In genomic region chr15:27539745-27540144, GRCm38 (mm10) we compare ENCODE assay signal across 14 mouse cellular contexts.
DNase-seq lines count a peak whose midpoint lies in the region; ATAC-seq lines count a peak whose summit lies in the region.
"Had no signal": no experiment of that assay in that cellular context is flagged by ENCODE, and none has a peak within 500 bp of the region (broad histone marks: within the 10 kb centered on the region; RNA-seq: fewer than 3 reads in every experiment).

No protein-coding gene starts in this region.

- H3K4me3 ChIP-seq in heart, embryonic 15.5 days, result no peak overlapping the region
- H3K4me3 ChIP-seq in midbrain, embryonic 11.5 days (ENCODE audit: low read depth, low read length), result no peak overlapping the region
- H3K4me3 ChIP-seq: embryonic facial prominence, embryonic 10.5 days; midbrain, embryonic 12.5 days had no signal

- peak; percentile 20 for ATAC-seq in frontal cortex, adult (ENCODE audit: low TSS enrichment)
- ATAC-seq in heart, embryonic 15.5 days (replicated peaks; ENCODE audit: insufficient number of reproducible peaks, insufficient read depth, low FRiP score, low read depth), result peak; percentile 58
- ATAC-seq in midbrain, embryonic 11.5 days (ENCODE audit: low FRiP score), result no peak

- WGBS in heart, embryonic 15.5 days, result 62% methylated on average over 9 of the region's 9 CpGs
- 87% methylated on average over 9 of the region's 9 CpGs for WGBS in midbrain, embryonic 11.5 days

- H3K4me1 ChIP-seq in heart, embryonic 15.5 days (replicated peaks), result peaks cover 51% of the 10 kb centered on the region
- no peaks in the 10 kb centered on the region for H3K4me1 ChIP-seq in midbrain, embryonic 11.5 days (ENCODE audit: control insufficient read depth, insufficient read depth, low read length)
- H3K4me1 ChIP-seq: midbrain, embryonic 12.5 days had no signal

- no peaks in the 10 kb centered on the region for H3K9me3 ChIP-seq in heart, embryonic 15.5 days (replicated peaks)
- H3K9me3 ChIP-seq in midbrain, embryonic 11.5 days (ENCODE audit: control insufficient read depth, low read length), result no peaks in the 10 kb centered on the region
- H3K9me3 ChIP-seq: embryonic facial prominence, embryonic 10.5 days; midbrain, embryonic 12.5 days had no signal

- no peak overlapping the region for H3K9ac ChIP-seq in heart, embryonic 15.5 days
- no peak overlapping the region for H3K9ac ChIP-seq in midbrain, embryonic 11.5 days (ENCODE audit: low read length)
- H3K9ac ChIP-seq: hindbrain, embryonic 14.5 days; lung, embryonic 14.5 days; midbrain, embryonic 12.5 days had no signal

- H3K27ac ChIP-seq in heart, embryonic 15.5 days, result peak overlapping the region; percentile 86
- no peak overlapping the region for H3K27ac ChIP-seq in midbrain, embryonic 11.5 days (ENCODE audit: low read depth, low read length)
- H3K27ac ChIP-seq: embryonic facial prominence, embryonic 10.5 days; hindbrain, embryonic 14.5 days; midbrain, embryonic 12.5 days had no signal

- no peak overlapping the region for H3K4me2 ChIP-seq in heart, embryonic 15.5 days
- H3K4me2 ChIP-seq in midbrain, embryonic 11.5 days, result no peak overlapping the region
- H3K4me2 ChIP-seq: hindbrain, embryonic 14.5 days; lung, embryonic 14.5 days; midbrain, embryonic 12.5 days had no signal

- no peaks in the 10 kb centered on the region for H3K36me3 ChIP-seq in heart, embryonic 15.5 days
- no peaks in the 10 kb centered on the region for H3K36me3 ChIP-seq in midbrain, embryonic 11.5 days (ENCODE audit: control insufficient read depth, insufficient read depth, low read length)
- H3K36me3 ChIP-seq: embryonic facial prominence, embryonic 10.5 days; midbrain, embryonic 12.5 days had no signal

- no peak for DNase-seq in frontal cortex, adult 2 months (ENCODE audit: extremely low spot score in 1 of 2, low spot score in 1 of 2)
- DNase-seq in MN1 (ENCODE audit: low spot score), result peak; percentile 18
- peak; percentile 48 to 81 for DNase-seq in gastrocnemius, adult 8-10 months (ENCODE audit: low spot score in 2 of 2)
- no peak for DNase-seq in midbrain, embryonic 11.5 days (ENCODE audit: low spot score, missing footprints)
- DNase-seq in thymus, postnatal 36 days, result no peak
- no peak for DNase-seq in thymus, postnatal 4 days
- DNase-seq: kidney, postnatal 36 days; lung, embryonic 14.5 days; thymus, postnatal 25 days had no signal

- no peaks in the 10 kb centered on the region for H3K27me3 ChIP-seq in heart, embryonic 15.5 days
- H3K27me3 ChIP-seq in midbrain, embryonic 11.5 days (ENCODE audit: control insufficient read depth, insufficient read depth, low read length), result no peaks in the 10 kb centered on the region

Comparison
In these comparisons a context has a peak if more than half of its experiments do, and no peak if none do; other contexts are left out.
1. DNase-seq: peak in MN1 (single experiment) and gastrocnemius, adult 8-10 months (2 of 2); none in frontal cortex, adult 2 months (0 of 2), midbrain, embryonic 11.5 days (single experiment), thymus, postnatal 36 days (0 of 2) and thymus, postnatal 4 days (single experiment).